Mouse (Mus musculus) lung, postnatal 4 days (tissue): Measurements from ENCODE around the gene Ccpg1.

ENCODE experiments used
- DNase-seq, 2 experiments: peaks; one replicate each; pipeline ENCODE4 v3.0.0; 2021

The Ccpg1 gene

DNA sequence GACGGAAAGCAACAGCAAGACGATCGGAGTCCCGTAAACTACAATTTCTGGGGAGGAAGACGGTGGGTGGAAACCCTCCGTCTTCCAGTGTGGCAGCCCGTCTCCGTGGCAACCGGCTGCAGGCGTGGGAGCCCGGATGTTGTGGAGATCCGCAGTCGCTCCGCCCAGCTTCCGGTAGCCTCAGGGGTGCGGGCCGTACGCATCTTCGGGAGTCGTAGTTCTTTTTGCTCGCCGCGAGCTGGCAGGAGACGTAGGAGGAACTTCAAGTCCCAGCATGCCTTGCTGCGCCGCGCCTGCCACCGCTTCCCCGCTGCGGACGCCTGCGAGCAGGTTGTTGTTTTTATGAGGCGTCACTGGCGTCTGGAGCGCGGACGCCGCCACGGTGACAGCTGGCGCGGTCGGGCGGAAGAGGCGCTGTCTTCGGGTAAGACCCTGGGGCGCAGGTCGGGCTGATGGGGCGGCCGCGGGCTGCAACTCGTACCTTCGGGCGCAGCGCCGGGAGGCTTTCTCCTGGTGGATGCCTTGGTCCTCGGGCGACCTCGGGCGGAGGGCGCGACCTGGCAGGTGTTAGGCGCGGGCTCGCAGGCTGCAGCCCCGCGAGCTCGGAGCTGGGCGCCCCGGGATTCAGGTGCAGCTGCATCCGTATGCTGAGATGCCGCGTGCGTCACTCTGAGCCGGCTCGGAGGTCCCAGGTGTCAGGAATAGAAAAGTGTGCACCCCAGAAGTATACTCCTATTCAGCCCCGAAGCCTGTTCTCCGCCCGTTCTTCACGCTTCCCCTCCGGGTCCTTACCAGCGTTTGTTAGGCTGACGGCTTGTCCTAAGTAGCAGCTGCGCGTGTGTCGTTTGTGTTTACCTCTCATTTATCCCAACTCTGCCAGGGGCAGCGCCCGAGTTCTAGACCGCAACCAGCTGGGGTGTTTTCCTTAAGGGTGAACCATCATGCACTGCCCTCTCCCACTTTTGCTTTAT, at the start of gene Ccpg1, which contains the start of gene Ccpg1os:
Ccpg1 (plus strand) TSS at position 180 of the 971 bp plus-strand sequence.
Ccpg1os (minus strand) TSS at position 133 of the 971 bp plus-strand sequence.
- peak; percentile 96 to 99 for DNase-seq

DNA sequence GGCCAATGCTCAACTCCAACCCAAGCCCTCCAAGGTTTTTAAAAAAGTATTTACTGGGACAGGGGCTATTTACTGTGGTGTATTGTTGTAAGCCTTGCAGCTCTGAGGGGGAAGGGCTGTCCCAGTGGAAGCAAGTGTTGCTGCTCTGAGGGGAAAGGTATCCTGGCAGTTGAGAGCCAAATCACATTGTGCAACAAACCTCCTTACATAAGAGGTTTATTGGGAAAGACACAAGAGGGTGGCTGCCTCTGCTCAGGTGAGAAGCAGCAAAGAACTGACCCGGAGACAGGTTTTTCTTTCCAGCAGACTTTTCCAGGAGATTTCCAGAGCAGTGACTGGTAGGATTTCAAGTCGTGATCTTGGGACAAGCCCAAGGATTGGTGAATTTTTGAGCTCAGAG, 48.9 kb upstream of the Ccpg1 start:
- DNase-seq = peak; percentile 30 to 33

DNA sequence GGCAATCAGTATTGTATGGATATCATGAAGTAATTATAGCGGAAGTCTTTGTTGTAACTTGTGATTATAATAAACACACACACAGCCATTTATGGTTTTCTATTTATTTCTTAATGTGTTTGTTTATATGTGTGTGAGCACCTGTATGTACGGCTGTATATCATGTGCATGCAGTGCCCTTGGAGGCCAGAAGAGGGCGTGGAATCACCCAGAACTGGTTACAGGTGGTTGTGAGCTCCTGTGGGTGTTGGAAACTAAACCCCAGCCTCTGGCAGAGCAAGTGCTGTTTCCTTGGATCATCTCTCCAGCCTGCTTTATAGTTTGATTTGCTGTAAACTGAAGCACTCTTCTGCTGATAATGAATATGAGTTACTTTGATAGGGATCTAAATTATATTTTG, 41.8 kb upstream of the Ccpg1 start:
- no peak for DNase-seq

DNA sequence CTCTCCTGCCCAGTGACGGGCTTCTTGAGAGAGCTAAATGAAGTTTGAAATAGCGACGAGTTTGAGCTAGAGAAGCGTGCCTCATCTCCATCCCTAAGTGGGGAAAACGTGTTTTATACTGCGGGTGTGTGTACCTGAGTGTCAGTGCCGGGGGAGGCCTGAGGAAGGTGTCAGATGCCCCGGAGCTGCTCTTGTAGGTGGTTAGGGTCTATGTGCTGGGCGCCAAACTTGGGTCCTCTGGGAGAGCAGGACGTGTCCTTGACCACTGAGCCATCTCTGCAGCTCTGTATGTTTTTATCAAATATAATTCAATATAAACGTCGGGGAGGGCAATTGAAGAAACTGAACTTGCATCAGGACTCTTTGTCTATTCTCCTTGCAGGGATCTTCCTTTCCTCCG, 40.9 kb upstream of the Ccpg1 start:
- no peak for DNase-seq

DNA sequence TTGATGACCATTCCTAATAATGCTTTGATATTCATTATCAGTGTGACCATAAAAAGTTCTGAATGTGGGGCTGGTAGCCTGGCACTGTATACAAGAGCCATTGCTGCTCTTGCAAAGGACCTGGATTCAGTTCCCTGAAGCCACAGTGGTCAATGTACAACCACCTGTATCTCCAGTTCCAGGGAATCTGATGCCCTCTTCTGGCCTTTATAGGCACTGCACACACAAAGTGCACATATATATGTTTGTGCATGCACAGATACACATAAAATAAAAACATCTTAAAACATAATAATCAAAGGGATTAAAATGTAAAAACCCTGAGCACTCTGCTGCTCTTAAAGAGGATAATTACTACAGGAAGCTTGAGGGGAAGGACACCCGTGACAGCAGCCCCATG, 38.2 kb upstream of the Ccpg1 start:
- no peak for DNase-seq

DNA sequence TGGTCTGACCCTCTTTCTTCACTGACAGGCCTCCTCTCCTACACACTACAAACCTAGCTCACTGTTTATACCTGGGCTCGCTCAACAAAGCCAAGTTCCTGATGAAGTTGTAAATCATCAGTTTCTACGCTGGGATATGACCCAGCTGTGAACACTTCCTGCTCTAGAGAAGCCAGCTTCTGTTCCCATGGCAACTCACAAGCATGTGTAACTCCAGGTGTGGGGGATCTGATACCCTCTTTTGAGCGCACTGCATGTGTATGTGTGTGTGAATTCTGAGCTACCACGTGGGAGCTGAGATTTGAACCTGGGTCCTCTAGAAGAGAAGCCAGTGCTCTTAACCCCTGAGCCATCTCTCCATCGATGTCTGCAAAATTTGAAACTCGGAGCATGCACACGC, 35.7 kb upstream of the Ccpg1 start:
- no peak for DNase-seq

DNA sequence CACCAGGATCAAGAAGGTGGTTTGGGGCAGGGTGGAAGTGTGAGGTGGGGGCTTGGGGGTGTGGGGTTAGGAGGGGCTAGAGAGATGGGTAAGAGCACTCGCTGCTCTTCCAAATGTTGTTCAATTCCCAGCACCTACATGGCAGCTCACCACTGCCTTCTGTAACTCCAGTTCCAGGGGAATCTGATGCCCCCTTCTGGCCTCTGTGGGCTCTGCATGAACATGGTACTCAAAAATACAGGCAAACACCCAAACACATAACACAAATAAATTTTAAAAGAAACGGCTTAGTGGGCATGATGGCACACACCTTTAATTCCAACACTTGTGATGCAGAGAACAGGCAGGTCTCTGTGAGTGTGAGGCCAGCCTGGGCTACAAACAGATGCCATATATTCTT, 30.5 kb upstream of the Ccpg1 start:
- DNase-seq = peak in 1 of 2 experiments; percentile 39

DNA sequence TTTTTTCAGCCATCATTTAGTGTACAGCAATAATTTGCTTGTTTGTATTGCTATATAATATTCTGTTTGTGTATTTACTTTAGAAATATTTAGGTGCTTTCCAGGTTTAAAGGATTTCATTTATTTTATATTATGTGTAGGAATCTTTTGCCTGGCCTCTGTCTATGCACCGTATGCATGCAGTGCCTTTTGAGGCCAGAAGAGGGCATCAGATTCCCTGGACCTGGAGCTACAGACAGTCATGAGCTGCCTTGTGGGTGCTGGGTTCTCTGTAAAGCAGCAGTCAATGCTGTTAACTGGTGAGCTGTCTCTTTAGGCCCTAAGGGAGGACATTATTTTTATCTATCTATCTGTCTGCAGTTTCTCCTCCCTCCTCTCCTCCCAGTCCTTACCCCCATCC, 29.7 kb upstream of the Ccpg1 start:
- DNase-seq = peak; percentile 39 to 70

DNA sequence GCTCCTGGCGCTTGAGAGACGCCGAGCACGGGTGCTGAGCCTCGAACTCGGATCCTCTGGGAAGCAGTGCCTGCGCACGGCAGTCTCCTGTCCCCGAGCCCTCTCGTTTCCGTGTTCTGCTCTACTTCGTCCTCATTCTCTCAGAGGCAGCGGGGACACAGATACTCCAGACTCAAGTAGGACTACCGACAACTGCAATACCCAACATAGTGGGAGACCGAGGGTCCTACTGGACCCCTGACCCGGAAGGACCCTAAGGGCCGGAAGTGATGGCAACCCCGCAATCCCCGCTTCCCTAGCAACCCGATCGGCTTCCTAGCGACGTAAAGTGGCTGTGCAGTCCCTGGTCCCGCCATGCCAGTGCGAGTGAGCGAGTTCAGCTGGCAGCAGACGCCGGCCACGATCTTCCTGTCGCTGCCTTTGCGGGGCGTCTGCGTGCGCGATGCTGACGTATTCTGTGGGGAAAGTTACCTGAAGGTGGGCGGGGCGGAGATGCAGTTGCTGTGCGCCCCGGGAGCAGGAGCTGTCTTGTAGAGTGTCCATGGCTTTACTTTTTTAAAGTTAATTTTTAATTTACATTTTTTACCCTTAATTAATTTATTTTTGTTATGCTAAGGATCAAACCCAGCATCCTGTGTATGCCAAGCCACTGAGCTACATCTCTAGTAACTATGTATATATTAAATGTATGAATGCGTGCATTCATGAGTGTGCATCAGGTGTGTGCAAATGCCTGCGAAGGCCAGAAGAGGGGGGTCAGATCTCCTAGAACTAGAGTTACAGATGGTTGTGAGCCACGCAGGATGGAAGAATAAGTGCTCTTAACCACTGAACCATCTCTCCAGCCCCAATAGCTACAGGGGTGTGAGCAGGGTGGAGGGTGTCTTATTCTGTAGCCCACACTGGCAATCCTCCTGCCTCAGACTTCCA, 26.4 kb upstream of the Ccpg1 start, which contains the start of the genes Dyx1c1 and Gm44503:
Dyx1c1 (plus strand) TSS at position 265 of the 930 bp plus-strand sequence.
Gm44503 (plus strand) TSS at position 332 of the 930 bp plus-strand sequence.
- DNase-seq = peak; percentile 88 to 91

DNA sequence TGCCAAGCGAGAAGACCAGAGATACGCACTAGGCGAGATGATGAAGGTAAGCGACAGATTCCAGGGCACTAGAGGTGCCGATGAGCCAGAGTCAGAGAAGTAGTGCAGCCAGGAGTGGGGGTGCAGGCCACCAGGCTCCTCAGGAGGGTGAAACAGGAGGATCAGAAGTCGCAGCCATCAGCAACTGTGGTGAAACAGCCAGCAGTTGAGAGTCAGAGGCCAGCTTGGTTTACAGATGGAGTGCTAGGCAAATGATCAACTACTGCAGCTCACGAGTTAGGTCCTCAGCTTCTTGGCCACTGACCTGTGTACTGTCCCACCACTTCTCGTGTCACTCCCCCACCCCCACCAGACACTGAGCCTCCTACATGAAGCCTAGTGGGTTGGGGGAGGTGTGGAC, 23.9 kb upstream of the Ccpg1 start:
- no peak for DNase-seq

DNA sequence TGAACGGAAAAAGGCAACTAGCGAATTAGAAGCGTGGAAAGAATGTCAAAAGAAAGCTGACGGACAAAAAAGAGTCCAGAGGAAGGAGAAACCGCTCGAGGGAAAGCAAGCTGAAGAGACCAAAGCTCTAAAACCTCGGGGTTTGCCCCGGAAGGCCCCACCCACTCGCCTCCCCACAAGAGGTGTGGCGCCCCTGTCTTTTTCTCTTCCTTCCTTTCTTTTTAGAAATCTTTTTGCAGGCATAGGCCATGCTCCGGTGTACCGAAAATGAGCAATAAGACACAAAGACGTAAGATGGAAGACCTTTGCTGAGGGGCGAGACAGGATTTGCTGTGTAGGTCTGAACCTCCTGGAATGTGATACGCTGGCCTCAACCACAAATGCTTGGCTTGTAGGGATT, 23.3 kb upstream of the Ccpg1 start:
- DNase-seq = peak in 1 of 2 experiments; percentile 28

DNA sequence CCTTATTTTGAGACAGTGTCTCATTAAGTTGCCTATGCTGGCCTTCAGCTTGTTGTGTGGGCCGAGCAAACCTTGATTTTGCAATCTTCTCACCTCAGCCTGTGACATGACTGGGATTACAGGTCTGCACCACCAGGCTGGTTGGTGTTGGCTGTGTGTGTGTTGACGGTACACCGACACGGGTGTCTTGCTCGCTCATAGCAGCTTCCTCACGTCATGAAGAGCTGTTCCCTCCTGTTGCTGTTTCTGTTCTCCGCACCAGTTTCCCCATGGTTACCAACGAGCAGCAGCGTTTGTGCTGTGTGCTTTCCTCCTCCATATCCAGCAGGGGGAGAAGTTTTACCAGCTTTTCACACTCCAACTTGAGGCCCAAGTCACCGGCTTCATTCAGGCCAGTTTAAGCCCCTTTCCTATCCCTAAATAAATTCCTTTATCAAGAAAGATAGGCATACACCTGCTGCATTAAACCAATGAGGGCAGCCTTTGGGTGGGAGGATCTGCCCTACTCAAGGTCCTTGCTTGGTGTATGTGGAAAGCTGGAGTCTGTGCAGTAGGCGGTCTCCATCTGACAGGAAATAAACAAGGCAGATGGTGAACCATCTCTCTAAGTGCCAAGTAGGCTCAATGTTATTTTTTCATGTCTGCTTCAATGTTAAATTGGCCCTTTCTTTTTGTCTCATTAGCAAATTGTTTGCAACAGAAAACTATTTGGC, 16.7 kb upstream of the Ccpg1 start:
- DNase-seq = peak; percentile 60 to 71

DNA sequence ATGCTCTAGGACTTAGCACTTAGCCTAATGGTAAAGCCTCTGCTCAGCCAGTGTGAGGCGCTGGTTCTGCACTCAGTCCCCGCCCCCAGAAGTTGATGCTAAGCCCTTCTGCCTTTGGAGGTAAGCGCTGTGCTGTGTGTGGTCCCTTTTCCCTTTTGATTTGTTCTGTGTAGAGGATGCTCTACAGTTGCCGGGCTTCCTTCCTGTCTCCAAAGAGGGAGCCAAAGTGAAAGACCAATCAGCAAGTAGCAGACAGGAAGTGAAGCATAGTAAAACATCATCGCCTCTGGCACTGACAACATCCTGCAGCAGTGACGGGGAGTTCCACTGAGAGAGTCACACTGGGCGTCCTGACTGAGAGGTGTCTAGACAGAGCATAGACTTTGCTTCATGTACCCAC, 15.4 kb upstream of the Ccpg1 start:
- peak; percentile 26 to 44 for DNase-seq

DNA sequence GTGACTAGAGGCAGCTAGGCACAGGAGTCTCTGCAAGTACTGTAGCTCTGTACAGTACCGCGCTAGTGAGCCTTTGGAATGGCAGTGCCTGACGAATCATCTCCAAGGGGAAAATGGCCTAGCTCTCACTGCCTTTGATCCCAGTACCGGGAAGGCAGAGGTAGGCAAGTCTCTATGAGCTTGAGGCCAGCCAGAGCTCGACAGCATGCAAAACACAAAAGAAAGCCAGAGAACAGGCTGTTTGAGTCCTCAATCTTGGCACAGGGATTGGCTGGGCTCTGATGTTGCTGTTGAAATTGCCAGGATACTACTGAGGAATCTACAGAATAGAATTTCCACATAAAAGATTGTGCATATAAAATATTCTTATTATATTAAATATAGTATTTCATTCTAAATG, 12.8 kb upstream of the Ccpg1 start:
- no peak for DNase-seq

DNA sequence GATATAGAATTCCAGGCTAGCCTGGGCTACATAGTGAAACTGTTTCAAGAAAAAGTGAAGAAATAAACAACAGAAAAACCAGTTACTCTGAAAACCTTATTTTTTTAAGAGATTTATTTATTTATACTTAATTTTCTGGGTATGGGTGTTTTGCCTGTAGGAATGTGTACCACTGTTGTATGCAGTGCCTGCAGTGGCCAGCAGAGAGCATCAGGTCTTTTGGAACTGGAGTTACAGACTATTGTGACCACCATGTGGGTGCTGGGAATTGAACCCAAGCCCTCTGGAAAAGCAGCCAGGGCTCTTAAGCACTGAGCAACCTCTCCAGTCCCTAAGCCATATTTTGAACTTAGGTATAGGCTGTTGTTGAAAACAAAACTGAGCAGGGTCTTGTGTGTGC, 12.2 kb upstream of the Ccpg1 start:
- DNase-seq = no peak

DNA sequence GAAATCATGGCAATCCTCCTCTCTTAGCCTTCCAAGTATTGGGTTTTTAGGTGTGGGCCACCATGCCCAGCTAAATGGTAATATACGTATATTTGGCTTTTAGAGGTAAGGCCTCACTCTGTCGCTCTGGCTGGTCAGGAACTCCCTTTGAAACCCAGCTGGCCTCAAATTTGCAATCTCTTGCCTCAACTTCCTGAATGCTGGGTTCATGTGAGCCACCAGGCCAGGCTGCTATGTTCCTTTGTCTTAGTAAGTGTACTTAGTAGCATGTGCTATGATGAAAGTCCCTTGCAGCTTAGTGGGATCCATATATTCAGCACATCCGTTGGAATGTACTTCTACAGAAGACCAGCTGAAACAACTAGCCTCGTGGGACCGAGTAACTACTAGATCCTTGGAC, 10.5 kb upstream of the Ccpg1 start:
- DNase-seq = no peak

DNA sequence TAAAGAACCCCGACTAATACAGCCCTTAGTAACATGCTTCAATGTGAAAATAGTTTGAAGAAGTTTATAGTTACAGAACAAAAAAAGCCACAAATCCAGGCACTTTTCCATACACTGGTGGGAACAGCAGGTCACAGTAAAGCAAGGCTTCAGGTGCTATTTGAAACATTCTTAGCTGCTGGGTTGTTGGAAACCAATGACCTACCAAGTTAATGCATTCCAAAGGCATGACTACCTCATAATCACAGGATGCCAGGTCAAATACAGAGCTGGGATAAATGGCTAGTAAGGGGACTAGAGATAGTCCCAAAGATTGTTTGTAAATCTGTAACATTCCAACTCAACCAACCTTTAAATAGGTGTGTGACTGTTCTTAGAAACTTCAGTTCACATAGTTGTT, 10.0 kb upstream of the Ccpg1 start:
- no peak for DNase-seq

DNA sequence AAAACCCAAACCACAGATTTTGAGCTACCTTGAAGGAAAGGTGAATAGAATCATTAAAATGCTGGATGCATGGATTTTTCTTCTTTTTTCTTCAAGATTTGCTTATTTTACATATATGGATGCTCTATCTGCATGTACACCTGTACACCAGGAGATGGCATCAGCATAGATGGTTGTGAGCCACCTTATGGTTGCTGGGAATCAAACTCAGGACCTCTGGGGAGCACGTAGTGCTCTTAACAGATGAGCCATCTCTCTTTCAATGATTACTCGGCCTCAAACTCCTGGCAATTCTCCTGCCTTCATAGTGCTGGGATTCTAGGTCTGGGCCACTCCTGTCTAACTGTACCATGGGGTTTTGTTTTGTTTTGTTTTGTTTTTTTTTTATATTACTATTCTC, 2.2 kb upstream of the Ccpg1 start:
- no peak for DNase-seq

DNA sequence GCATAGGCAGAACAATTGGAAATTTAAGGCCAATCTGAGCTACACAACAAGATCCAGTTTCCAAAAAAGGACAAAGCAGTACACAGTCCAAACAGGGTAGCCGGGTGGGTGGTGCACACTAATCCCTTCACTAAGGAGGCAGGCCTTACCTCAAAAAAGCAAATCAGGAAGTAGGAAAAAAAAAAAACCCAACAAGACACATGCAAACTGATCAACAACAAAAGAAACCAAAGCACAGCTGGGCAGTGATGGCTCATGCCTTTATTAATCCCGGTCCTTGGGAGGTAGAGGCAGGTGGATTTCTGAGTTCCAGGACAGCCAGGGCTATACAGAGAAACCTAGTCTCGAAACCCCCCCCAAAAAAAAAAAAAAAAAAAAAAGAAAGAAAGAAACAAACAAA, 2.5 kb downstream of the Ccpg1 start:
- DNase-seq = no peak

DNA sequence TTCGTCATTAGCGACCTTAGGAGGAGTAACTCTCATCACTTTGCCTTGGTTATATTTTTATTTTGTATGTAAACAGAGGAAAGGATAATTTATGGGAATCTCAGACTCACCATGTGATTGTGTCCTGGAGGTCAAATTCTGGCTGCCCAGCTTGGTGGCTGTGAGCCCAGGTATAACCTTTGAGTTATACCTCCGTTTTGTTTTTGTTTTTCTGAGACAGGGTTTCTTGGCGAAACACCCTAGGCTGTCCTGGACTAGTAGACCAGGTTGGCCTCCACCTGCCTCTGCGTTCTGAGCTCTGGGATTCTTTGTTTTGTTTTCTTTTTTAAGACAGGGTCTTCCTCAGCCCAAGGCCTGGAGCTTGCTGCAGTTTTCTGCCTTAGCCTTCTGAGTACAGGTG, 3.5 kb downstream of the Ccpg1 start:
- no peak for DNase-seq

DNA sequence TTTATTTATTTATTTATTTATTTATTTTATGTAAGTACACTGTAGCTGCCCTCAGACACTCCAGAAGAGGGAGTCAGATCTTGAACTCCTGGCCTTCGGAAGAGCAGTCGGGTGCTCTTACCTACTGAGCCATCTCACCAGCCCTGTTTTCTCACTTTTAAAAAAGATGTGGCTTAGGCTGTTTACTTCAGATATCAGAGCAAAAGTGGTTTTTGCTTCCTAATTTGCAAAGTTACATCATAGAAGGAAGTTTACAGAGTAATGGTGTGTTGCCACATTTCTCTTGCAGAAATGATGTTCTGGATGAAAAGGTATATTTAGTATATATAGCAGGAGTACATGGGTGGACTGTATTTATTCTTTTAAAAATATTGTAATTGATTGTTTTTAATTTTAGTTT, 6.2 kb downstream of the Ccpg1 start:
- DNase-seq = no peak

DNA sequence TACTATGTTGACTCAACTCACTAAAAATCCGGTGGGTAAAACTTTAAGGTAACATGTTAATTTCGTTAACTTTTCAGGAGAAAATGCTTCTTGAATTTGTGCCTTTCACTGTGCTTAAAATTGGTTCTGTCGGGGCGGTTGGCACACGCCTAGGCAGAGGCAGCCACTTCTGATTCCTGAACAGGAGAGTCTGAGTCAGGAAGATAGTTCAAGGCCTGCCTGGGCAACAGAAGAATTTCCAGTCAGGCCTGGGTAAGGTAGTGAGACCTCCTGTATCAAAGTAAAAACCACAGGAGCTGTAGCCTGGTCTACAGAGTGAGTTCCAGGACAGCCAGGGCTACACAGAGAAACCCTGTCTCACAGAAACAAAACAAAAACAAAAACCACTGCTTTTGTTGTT, 7.3 kb downstream of the Ccpg1 start:
- DNase-seq = no peak

DNA sequence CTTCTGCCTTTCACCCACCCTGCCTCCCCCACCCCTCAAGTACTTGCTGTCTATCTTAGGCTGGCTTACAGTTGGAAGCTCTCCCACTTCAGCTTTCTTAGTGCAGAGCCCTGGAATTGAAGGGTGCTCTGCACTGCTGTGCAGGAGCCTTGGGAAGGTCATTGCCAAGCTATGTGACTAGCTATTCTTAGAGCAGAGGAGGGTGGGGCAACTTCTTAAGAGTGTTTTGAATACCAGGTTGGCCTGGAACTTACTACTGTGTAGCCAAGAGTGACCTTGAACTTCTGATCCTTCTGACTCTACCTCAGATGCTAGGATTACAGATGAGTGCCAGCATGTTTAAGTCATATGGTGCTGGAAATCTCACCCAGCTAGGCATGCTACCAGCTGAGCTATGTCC, 10.9 kb downstream of the Ccpg1 start:
- DNase-seq = no peak
